Mouse (Mus musculus): ENCODE results near the gene Zbp1.

Gene Zbp1

DNA sequence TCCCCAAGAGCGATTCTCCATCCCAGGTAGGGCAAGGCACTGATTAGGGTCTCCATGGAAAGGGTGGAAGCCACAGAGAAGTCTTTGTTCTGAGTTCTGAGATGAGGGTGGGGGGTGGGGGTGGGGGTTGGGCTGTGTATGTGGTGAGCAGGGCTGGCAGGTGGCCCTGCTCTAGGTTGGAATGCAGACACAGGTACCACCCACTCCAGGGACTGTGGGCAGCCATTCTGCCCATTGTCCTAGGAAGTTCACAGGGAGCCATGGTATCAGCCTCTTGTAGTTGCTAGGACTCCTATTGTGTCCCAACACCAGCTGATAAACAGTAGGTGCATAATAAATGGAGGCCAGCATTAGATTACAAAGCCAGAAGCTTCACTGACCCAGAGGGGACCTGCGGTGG lies 28.5 kb upstream of the Zbp1 start:
- no peak for DNase-seq (ENCODE audit: low read depth in 2 of 2, low spot score in 2 of 2)

- no peak for DNase-seq (ENCODE audit: low read depth in 2 of 2, low spot score in 2 of 2)
Observed at GRCm38 (mm10) chr2:173246688-173247087, 28.0 kb upstream of the Zbp1 start.

DNA sequence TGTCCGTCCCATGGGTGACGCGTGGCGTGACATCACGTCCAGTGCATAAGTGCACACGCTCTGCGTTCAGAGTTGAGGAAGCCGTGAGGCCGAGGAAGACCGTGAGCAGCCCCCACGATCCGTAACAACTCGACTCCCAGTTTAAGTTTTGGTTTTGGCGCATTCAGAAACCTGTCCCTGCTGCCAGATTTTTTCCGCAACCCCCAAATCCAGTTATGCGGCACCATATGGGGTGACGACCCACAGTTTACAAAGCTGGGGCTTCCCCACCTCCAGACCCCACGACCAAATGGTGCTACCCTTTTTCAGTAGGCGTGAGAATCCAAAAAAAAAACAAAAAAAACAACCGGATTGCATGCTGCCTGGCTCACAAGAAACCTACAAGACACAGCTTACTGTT lies 26.5 kb upstream of the Zbp1 start:
- no peak for DNase-seq (ENCODE audit: low read depth in 2 of 2, low spot score in 2 of 2)

DNA sequence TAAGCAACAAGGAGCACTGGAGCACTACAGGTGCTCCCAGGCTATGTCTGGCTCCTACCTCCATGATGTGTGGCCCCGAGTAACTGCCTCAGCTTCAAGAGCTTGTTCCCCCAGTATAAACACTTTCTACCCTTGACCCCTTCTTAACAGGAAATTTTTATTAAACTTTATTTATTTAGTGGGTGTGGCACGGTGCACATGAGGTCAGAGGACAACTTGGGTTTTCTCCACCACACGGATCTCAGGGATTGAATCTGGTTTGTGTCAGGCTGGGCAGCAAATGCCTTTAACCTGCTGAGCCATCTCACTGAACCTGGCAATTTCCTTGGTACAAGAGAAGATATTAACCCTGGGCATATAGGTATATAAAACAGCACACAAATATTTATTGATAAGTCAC lies 25.4 kb upstream of the Zbp1 start:
- DNase-seq (ENCODE audit: low read depth in 2 of 2, low spot score in 2 of 2), result no peak

DNA sequence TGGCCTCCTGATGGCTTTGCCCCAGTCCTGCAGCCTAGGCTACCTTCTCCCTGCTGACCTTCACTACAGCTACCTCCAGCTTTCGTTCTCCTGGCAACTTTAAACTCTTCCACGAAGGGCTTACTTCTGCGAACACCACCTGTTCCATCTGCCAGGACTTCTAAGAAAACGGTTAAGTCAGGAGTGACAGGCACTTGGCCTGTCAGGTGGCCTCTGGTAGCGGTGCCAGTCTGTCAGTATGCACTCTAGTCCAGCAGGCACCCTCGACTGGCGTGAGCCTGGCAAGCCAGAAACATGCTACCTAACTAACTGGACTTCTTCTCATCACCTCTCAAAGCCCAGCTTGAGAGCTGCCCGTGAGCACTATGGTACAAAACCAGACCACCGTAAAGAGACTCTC lies 24.9 kb upstream of the Zbp1 start:
- no peak for DNase-seq (ENCODE audit: low read depth in 2 of 2, low spot score in 2 of 2)

DNA sequence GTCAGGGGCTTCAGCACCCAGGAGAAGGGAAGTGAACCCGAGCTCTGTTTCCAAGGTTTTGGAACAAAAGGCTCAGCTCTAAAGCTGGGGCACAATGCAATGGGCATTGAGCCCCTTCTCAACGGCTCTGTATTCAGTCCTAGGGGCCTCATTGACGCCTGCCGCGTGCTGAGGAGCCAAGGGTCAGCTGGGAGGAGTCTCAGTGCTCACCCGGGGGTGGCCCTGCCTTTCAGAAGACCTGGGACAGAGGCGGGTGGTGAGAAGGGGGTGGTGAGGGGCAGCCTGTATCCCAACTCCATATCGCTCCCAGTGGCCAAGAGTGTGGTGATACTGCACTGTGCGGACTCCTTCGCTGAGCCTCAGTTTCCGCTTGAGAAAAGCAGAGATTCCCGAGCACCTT lies 24.2 kb upstream of the Zbp1 start:
- no peak for DNase-seq (ENCODE audit: low read depth in 2 of 2, low spot score in 2 of 2)

GRCm38 (mm10) chr2:173240738-173241137 lies 22.0 kb upstream of the Zbp1 start:
- DNase-seq (ENCODE audit: low read depth in 2 of 2, low spot score in 2 of 2), result no peak

- no peak for DNase-seq (ENCODE audit: low read depth in 2 of 2, low spot score in 2 of 2)
Observed at GRCm38 (mm10) chr2:173238522-173238921, 19.8 kb upstream of the Zbp1 start.

DNA sequence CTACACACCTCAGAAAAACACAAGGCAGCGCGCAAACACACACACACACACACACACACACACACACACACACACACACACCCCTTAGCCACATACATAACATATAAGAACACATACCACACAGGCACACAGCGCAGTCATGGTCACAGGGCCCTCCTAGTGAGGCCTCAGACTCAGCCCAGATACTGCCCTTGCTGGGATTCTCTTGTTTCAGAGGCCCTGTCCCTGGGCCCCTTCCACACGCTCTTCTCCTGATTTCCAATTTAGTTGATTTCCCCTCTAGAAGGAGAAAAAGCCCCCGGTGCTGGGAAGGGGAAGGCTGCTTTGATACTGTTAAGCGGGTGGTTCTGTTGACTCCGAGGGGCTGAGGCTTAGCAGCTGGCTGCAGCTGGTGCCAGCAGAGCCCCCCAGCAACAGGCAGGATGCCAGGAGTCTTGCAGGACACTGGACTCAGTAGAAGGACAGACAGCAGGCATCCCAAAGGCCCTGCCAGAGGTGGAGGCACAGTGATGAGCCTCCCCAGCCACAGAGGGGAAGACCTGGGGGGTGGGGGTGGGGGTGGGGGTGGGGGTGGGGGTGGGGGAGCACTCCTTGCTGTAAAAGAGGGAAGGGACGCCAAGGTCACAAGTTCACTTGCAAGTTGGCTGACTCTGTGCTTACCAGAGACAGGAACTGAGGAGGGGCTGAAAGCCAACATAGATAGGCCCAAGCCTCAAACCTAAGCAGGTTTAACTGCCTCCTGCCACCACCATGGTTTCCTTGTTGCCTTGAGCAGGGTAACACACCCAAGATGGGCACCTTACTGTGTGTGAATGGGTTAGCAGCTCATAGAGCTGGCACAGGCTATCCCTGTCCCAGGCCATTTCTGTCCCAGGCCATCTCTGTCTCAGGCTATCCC lies 17.0 kb upstream of the Zbp1 start:
- no peak for DNase-seq (ENCODE audit: low read depth in 2 of 2, low spot score in 2 of 2)

- no peak for DNase-seq (ENCODE audit: low read depth in 2 of 2, low spot score in 2 of 2)
Observed at GRCm38 (mm10) chr2:173232766-173233099, 14.0 kb upstream of the Zbp1 start.

- DNase-seq (ENCODE audit: low read depth in 2 of 2, low spot score in 2 of 2), result no peak
Observed at GRCm38 (mm10) chr2:173232065-173232765, 13.5 kb upstream of the Zbp1 start.

DNA sequence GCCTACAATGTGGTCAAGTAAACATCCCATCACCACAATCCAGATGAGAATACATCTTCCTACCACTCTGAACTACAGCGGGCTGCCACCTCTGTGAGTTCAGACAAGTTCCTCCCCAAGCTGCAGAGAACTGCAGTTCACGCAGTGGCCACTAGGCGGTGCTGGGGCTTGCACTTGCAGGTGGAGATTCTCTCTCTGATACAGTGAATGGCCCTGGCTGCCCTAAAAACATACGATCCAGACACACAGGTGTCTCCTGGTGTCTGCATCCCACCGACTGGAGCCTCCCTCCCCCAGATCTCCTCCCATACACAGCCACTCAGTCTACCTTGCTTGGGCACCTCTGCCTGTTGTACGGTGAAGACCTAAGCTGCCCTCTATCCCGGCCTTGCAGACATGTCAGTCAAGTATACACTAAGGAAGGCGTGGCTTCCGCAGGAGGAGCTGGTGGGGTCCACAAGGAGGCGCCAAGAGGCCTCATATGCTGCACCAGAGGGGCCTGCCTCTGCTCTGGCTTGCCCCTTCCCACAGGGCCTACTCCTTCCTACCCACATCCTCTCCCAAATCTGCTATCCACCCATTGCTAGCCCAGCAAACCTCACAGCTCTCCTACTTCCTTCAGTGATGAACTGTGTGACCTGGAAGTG lies 11.0 kb upstream of the Zbp1 start:
- peak; percentile 94 to 98 for DNase-seq (ENCODE audit: low read depth in 2 of 2, low spot score in 2 of 2)

DNA sequence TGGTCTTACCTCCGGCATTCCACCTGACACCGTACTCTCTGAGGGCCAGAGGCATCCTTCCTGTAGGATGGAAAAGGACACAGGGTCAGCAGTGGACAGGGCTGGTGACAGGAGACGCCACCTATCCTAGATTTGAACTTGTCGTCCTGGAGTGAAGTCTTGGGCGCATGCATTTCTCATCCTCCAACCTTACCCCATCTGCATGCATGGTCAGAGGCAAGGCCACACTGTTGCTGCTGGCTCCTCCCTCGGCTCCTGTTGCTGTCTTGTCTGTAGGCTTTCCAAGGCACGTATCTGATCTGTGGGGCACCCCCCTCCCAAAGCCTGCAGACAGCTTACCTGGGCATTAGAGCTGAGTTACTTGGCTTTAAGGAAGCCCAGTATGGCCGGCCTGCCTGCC lies 9.8 kb upstream of the Zbp1 start:
- DNase-seq (ENCODE audit: low read depth in 2 of 2, low spot score in 2 of 2), result no peak

GRCm38 (mm10) chr2:173226792-173227191 lies 8.1 kb upstream of the Zbp1 start:
- no peak for DNase-seq (ENCODE audit: low read depth in 2 of 2, low spot score in 2 of 2)

- no peak for DNase-seq (ENCODE audit: low read depth in 2 of 2, low spot score in 2 of 2)
Observed at GRCm38 (mm10) chr2:173225906-173226305, 7.2 kb upstream of the Zbp1 start.

DNA sequence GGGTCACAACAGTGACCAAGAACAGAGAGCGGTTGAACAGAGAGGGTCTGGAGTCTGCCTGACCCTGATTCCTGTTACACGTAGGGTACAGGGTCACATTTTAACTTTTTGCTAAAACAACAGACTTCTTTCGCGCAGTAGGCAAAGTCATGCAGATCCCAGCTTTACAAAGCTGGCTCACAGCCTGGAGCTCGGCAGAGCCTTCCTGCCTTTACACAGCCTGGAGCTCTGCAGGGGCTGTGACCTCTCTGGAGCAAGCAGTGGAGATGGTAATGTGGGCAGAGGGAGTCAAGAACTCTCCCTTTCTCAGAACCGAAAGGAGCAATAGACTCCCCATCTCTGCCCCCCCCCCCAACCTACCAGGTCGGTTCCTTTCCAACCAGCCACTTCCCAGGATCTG lies 6.1 kb upstream of the Zbp1 start:
- DNase-seq (ENCODE audit: low read depth in 2 of 2, low spot score in 2 of 2), result no peak

- no peak for DNase-seq (ENCODE audit: low read depth in 2 of 2, low spot score in 2 of 2)
Observed at GRCm38 (mm10) chr2:173224097-173224496, 5.4 kb upstream of the Zbp1 start.

DNA sequence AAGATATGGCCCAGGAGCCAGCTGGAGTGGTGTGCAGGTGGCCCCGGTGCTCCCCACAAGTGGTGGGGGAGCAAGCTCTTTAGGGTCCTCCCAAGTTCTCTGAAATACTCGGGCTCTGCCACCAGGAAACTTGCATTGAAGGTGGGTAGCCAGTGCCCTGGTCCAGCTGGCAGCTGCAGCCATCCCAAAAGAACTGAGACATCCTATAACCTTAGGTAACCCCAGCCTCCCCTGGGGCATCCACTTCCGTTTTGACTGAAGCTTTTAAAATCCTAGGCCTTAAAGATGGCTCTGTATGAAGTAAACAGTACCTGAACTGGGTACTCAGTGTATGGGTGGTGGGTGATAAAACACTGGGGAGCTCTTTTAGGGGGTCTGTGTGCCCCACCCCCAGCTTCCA lies 4.8 kb upstream of the Zbp1 start:
- DNase-seq (ENCODE audit: low read depth in 2 of 2, low spot score in 2 of 2), result no peak

DNA sequence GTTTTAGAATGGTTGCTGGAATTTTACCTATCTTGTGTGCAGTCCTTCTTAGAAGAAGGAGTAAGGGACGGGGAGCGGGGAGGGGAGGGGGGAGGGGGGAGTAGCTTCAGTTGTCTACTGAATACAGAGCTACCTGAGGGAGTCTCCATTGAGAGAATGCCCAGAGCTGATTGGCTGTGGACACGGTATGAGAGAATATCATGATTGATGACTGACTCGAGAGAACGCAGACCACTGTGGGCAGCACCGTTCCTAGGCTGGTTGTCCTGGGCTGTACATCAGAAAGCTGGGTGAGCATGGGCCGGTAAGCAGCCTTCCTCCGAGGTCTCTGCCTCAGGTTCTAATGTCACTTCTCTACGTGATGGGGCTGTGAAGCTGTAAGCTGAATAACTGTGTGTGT lies 2.0 kb upstream of the Zbp1 start:
- DNase-seq (ENCODE audit: low read depth in 2 of 2, low spot score in 2 of 2), result no peak

DNA sequence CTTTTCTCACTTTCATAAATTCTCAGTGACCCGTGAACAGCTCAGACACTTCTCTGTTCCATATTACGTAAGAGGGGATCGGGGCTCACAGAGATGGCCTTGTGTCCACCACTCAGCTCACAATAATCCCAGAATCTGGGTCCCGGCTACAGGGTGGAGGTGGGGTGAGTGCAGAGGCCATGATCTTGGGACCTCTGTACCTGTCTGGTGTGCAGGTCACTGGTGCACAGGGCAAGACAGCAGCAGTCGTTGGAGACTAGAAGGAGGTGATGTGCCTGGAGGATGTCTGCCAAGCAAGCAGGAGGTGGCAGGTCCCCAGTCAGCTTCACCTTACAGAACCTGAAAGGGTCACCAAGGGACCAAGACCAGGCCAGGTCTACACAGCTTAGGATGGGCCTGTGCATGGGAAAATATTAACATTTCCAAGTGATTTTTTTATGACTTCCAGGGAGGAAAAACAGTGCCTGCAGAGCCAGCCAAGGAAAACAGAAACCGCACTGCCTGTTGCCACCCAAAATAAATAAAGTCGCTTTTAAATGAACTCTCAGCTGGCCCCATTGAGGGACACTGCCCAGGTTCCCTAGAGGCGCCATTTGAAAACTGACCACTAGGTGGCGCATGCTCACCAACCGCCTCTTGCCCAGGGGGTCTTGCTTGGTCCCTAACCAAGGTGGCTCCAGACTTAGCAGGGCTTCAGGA lies 682 bp upstream of the Zbp1 start:
- peak in 1 of 2 experiments; percentile 39 for DNase-seq (ENCODE audit: low read depth in 2 of 2, low spot score in 2 of 2)

DNA sequence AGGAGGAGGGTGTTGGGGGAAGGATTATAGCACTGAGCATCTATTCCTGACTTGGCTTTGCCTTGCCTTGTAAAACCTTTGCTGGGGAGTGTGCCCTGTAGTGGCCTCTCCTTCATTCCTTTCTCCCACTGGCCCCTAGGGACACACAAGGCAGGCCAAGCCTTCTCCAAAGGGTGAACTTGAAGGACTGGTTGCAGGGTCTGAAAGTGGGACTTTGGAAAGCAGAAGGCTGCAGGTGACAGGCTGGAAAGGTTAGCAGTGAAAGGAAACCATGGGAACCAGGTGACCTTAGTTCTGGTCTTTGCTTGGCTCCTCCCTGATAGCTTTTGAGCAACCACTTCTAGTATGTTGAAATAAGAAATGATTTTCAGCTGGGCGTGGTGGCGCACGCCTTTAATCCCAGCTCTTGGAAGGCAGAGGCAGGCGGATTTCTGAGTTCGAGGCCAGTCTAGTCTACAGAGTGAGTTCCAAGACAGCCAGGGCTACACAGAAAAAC lies 912 bp downstream of the Zbp1 start:
- no peak for DNase-seq (ENCODE audit: low read depth in 2 of 2, low spot score in 2 of 2)

Data from CD8-positive naive resting alpha-beta T cell, adult 2 months (primary cell).